Mouse (Mus musculus) midbrain, embryonic 15.5 days (tissue): ENCODE data around the gene Zfp619. TPM values are rescaled to one million over a fixed set of nuclear protein-coding genes. Genes with fewer than 3 reads are reported as not detected.

Source experiments
- ATAC-seq: fragments of 200-750 bp; cut with Nextera tagmentation; replicated peaks from 2 replicates; pipeline ENCODE4 v1.8.0; 2017; ENCODE audit warnings: moderate TSS enrichment
- H3K27ac ChIP-seq: fragments of 300-500 bp; sonication (generic); 2 replicates; pipeline ENCODE4 v1.5.1; 2015; ENCODE audit warnings: mild to moderate bottlenecking, inconsistent platforms
- H3K27me3 ChIP-seq: fragments of 300-500 bp; sonication (generic); replicated peaks from 2 replicates; pipeline ENCODE4 v1.6.1; 2015; ENCODE audit warnings: inconsistent platforms
- H3K36me3 ChIP-seq: fragments of 300-500 bp; sonication (generic); replicated peaks from 2 replicates; pipeline ENCODE4 v1.6.1; 2015; ENCODE audit warnings: inconsistent platforms
- H3K4me1 ChIP-seq: fragments of 300-500 bp; sonication (generic); 2 replicates; pipeline ENCODE4 v1.6.1; 2015; ENCODE audit warnings: inconsistent platforms
- H3K4me2 ChIP-seq: fragments of 300-500 bp; sonication (generic); 2 replicates; pipeline ENCODE4 v1.6.1; 2015; ENCODE audit warnings: inconsistent platforms, mild to moderate bottlenecking, moderate library complexity
- H3K4me3 ChIP-seq: fragments of 300-500 bp; sonication (generic); 2 replicates; pipeline ENCODE4 v1.5.1; 2015; ENCODE audit warnings: mild to moderate bottlenecking, inconsistent platforms
- H3K9ac ChIP-seq: fragments of 300-500 bp; sonication (generic); 2 replicates; pipeline ENCODE4 v1.6.1; 2015; ENCODE audit warnings: mild to moderate bottlenecking, inconsistent platforms
- H3K9me3 ChIP-seq: fragments of 300-500 bp; sonication (generic); 2 replicates; pipeline ENCODE4 v1.6.1; 2016; ENCODE audit warnings: inconsistent platforms
- WGBS: fragments of 180-500 bp; shearing (Covaris S2); methylation state at CpG from one replicate; pipeline ENCODE4 v1.1.7; 2015; ENCODE audit warnings: mixed read lengths; 5-methylcytosine and 5-hydroxymethylcytosine counted together
- polyA plus RNA-seq: library from polyadenylated mRNA; unstranded; fragments of >200 nt; fragmentation: Nextera tagmentation; extraction: Ambion mirVana; gene quantifications from 2 replicates; pipeline ENCODE4 v1.2.1, GENCODE M21; 2015

Zfp619 gene
- polyA plus RNA-seq = 3.9 TPM in 2 replicates

- no peaks in the 10 kb centered on the region for H3K27me3 ChIP-seq
- 0 out of 2 replicates have a peak, but pooled peaks cover 8% of the 10 kb centered on the region for H3K4me1 ChIP-seq
- H3K4me2 ChIP-seq = peak within 1 kb of the TSS; percentile 57
- H3K36me3 ChIP-seq = no peaks in the 10 kb centered on the region
- H3K9me3 ChIP-seq = no peaks in the 10 kb centered on the region; the same call in 1 of the 2 replicates
- peak within 1 kb of the TSS; percentile 54 for H3K4me3 ChIP-seq
- H3K9ac ChIP-seq = peak within 1 kb of the TSS; percentile 79
- H3K27ac ChIP-seq = peak within 1 kb of the TSS; percentile 98
- under 1% methylated on average over 42 of the region's 43 CpGs for whole genome bisulfite sequencing
- peak; percentile 98 for ATAC-seq
Observed at GRCm38 (mm10) chr7:39517616-39518177, at the start of gene Zfp619. Gene Zfp619, plus strand, starts transcription at chr7:39517766.

- Histone ChIP-seq H3K4me1 (no peaks in the 10 kb centered on the region), H3K4me2 (no peak overlapping the region), H3K9ac (no peak overlapping the region), H3K27ac (no peak overlapping the region), H3K27me3 (no peaks in the 10 kb centered on the region), H3K9me3 (peaks cover 8% of the 10 kb centered on the region), H3K4me3 (no peak overlapping the region), H3K36me3 (peaks cover 26% of the 10 kb centered on the region)
- no peak for ATAC-seq
- WGBS = 97% methylated on average over 2 of the region's 2 CpGs
Observed at GRCm38 (mm10) chr7:39479013-39479412, 38.6 kb upstream of the Zfp619 start.

GRCm38 (mm10) chr7:39484384-39484783, 33.2 kb upstream of the Zfp619 start:
- WGBS = 57% methylated on average over 6 of the region's 6 CpGs
- Histone ChIP-seq H3K4me1 (no peaks in the 10 kb centered on the region; the same call in 1 of the 2 replicates), H3K4me2 (no peak overlapping the region), H3K9ac (no peak overlapping the region), H3K9me3 (no peaks in the 10 kb centered on the region), H3K27ac (no peak overlapping the region), H3K4me3 (no peak overlapping the region), H3K27me3 (no peaks in the 10 kb centered on the region), H3K36me3 (no peaks in the 10 kb centered on the region)
- no peak for ATAC-seq

GRCm38 (mm10) chr7:39487159-39487853, 30.3 kb upstream of the Zfp619 start:
- Histone ChIP-seq H3K36me3 (no peaks in the 10 kb centered on the region; the same call in 1 of the 2 replicates), H3K27me3 (no peaks in the 10 kb centered on the region), H3K4me2 (peak overlapping the region; percentile 66), H3K4me1 (no peaks in the 10 kb centered on the region; the same call in 1 of the 2 replicates), H3K9ac (peak overlapping the region; percentile 86), H3K4me3 (peak overlapping the region; percentile 71), H3K27ac (peak overlapping the region; percentile 83), H3K9me3 (no peaks in the 10 kb centered on the region)
- peak; percentile 92 for ATAC-seq
- 15% methylated on average over 22 of the region's 23 CpGs for WGBS

GRCm38 (mm10) chr7:39487854-39488205, 29.7 kb upstream of the Zfp619 start:
- Histone ChIP-seq H3K27me3 (no peaks in the 10 kb centered on the region), H3K9me3 (no peaks in the 10 kb centered on the region), H3K4me1 (no peaks in the 10 kb centered on the region; the same call in 1 of the 2 replicates), H3K4me2 (peak overlapping the region; percentile 66), H3K36me3 (no peaks in the 10 kb centered on the region; the same call in 1 of the 2 replicates), H3K9ac (peak overlapping the region; percentile 86), H3K27ac (peak overlapping the region; percentile 83), H3K4me3 (peak overlapping the region; percentile 71)
- 37% methylated on average over 9 of the region's 9 CpGs for WGBS
- peak; percentile 71 for ATAC-seq

GRCm38 (mm10) chr7:39494646-39495045, 22.9 kb upstream of the Zfp619 start:
- H3K36me3 ChIP-seq = peaks cover 46% of the 10 kb centered on the region
- ATAC-seq = no peak
- H3K4me1 ChIP-seq = no peaks in the 10 kb centered on the region
- no peak overlapping the region for H3K4me3 ChIP-seq
- no peak overlapping the region for H3K27ac ChIP-seq
- no peak overlapping the region for H3K9ac ChIP-seq
- no peak overlapping the region for H3K4me2 ChIP-seq
- H3K9me3 ChIP-seq = peaks cover 5% of the 10 kb centered on the region; the same call in 1 of the 2 replicates
- 88% methylated on average over 3 of the region's 3 CpGs for WGBS
- H3K27me3 ChIP-seq = no peaks in the 10 kb centered on the region

- H3K27me3 ChIP-seq = no peaks in the 10 kb centered on the region
- H3K36me3 ChIP-seq = peaks cover 14% of the 10 kb centered on the region; the same call in 1 of the 2 replicates
- no peaks in the 10 kb centered on the region for H3K9me3 ChIP-seq
- no peak overlapping the region for H3K27ac ChIP-seq
- H3K4me2 ChIP-seq = no peak overlapping the region
- no peak overlapping the region for H3K9ac ChIP-seq
- no peaks in the 10 kb centered on the region for H3K4me1 ChIP-seq
- WGBS = 93% methylated on average over 1 of the region's 1 CpGs
- no peak overlapping the region for H3K4me3 ChIP-seq
- ATAC-seq = no peak
Observed at GRCm38 (mm10) chr7:39504100-39504499, 13.5 kb upstream of the Zfp619 start.

GRCm38 (mm10) chr7:39518362-39518761, 796 bp downstream of the Zfp619 start:
- H3K4me2 ChIP-seq = peak overlapping the region; percentile 57
- no peak overlapping the region for H3K9ac ChIP-seq
- WGBS = 81% methylated on average over 12 of the region's 12 CpGs
- no peaks in the 10 kb centered on the region for H3K36me3 ChIP-seq
- H3K27me3 ChIP-seq = no peaks in the 10 kb centered on the region
- H3K9me3 ChIP-seq = no peaks in the 10 kb centered on the region; the same call in 1 of the 2 replicates
- peak; percentile 56 for ATAC-seq
- no peak overlapping the region for H3K27ac ChIP-seq
- 0 out of 2 replicates have a peak, but pooled peaks cover 8% of the 10 kb centered on the region for H3K4me1 ChIP-seq
- peak overlapping the region; percentile 54 for H3K4me3 ChIP-seq

GRCm38 (mm10) chr7:39523703-39524424, 6.3 kb downstream of the Zfp619 start:
- WGBS = 90% methylated on average over 1 of the region's 1 CpGs
- H3K27me3 ChIP-seq = no peaks in the 10 kb centered on the region
- no peak overlapping the region for H3K9ac ChIP-seq

GRCm38 (mm10) chr7:39543151-39543550, 25.6 kb downstream of the Zfp619 start:
- no peaks in the 10 kb centered on the region for H3K27me3 ChIP-seq
- no peak overlapping the region for H3K9ac ChIP-seq
- no peak overlapping the region for H3K4me3 ChIP-seq
- H3K4me2 ChIP-seq = no peak overlapping the region
- H3K4me1 ChIP-seq = peaks cover 12% of the 10 kb centered on the region
- H3K36me3 ChIP-seq = no peaks in the 10 kb centered on the region
- ATAC-seq = no peak
- H3K27ac ChIP-seq = no peak overlapping the region
- 85% methylated on average over 1 of the region's 1 CpGs for WGBS
- no peaks in the 10 kb centered on the region for H3K9me3 ChIP-seq

More at GRCm38 (mm10) chr7:39523703-39524424, 6.3 kb downstream of the Zfp619 start:
- Histone ChIP-seq H3K4me3 (no peak overlapping the region), H3K36me3 (no peaks in the 10 kb centered on the region), H3K9me3 (no peaks in the 10 kb centered on the region), H3K4me2 (no peak overlapping the region), H3K27ac (no peak overlapping the region), H3K4me1 (0 out of 2 replicates have a peak, but pooled peaks cover 1% of the 10 kb centered on the region)
- ATAC-seq = no peak

- H3K27ac ChIP-seq = peak overlapping the region; percentile 78
- peak overlapping the region; percentile 44 for H3K4me3 ChIP-seq
- ATAC-seq = peak; percentile 92
- H3K27me3 ChIP-seq = no peaks in the 10 kb centered on the region
- H3K4me1 ChIP-seq = peaks cover 12% of the 10 kb centered on the region
- WGBS = under 1% methylated on average over 43 of the region's 43 CpGs
- H3K9ac ChIP-seq = peak overlapping the region; percentile 51
- peak overlapping the region; percentile 67 for H3K4me2 ChIP-seq
- H3K9me3 ChIP-seq = no peaks in the 10 kb centered on the region
- no peaks in the 10 kb centered on the region for H3K36me3 ChIP-seq
Observed at GRCm38 (mm10) chr7:39544242-39545111, 26.9 kb downstream of the Zfp619 start.
